Mouse (Mus musculus): ENCODE data around the gene Rad54l2. TPM values are rescaled to one million over a fixed set of nuclear protein-coding genes. Genes with fewer than 3 reads are reported as not detected.

Gene Rad54l2
- polyA plus RNA-seq, 1 experiment from 2014 or later = 1.6 TPM

GRCm38 (mm10) chr9:106783554-106783953 is 5.4 kb downstream of the Rad54l2 start:
- WGBS = 98% methylated on average over 2 of the region's 2 CpGs

GRCm38 (mm10) chr9:106780086-106780485 is 8.9 kb downstream of the Rad54l2 start:
- DNase-seq (ENCODE audit: low spot score) = no peak
- TF ChIP-seq EP300 (optimal IDR thresholded peaks at IDR 0.05) (no peak), CTCF (IDR thresholded peaks at IDR 0.05; ENCODE audit: low read depth) (no peak)
- H3K27ac ChIP-seq (replicated peaks) = no peak overlapping the region
- 80% methylated on average over 3 of the region's 3 CpGs for WGBS
- no peaks in the 10 kb centered on the region for H3K36me3 ChIP-seq (ENCODE audit: control insufficient read depth, insufficient read depth, low read length)
- H3K4me2 ChIP-seq (replicated peaks; ENCODE audit: low read depth) = no peak overlapping the region
- no peaks in the 10 kb centered on the region for H3K27me3 ChIP-seq (ENCODE audit: control insufficient read depth, insufficient read depth, low read length)
- H3K4me1 ChIP-seq (replicated peaks; ENCODE audit: control insufficient read depth, insufficient read depth) = no peaks in the 10 kb centered on the region
- no peak for ATAC-seq (ENCODE audit: low FRiP score, low TSS enrichment)
- no peak overlapping the region for H3K4me3 ChIP-seq (ENCODE audit: low read depth, low read length)
- H3K9me3 ChIP-seq (ENCODE audit: control insufficient read depth, low read length) = no peaks in the 10 kb centered on the region
- H3K9ac ChIP-seq (ENCODE audit: low read length) = no peak overlapping the region

More at GRCm38 (mm10) chr9:106783554-106783953, 5.4 kb downstream of the Rad54l2 start:
- no peak for DNase-seq (ENCODE audit: low spot score)
- Histone ChIP-seq H3K36me3 (ENCODE audit: control insufficient read depth, insufficient read depth, low read length) (no peaks in the 10 kb centered on the region), H3K27me3 (ENCODE audit: control insufficient read depth, insufficient read depth, low read length) (no peaks in the 10 kb centered on the region), H3K4me1 (replicated peaks; ENCODE audit: control insufficient read depth, insufficient read depth) (no peaks in the 10 kb centered on the region), H3K27ac (replicated peaks) (no peak overlapping the region), H3K4me2 (replicated peaks; ENCODE audit: low read depth) (no peak overlapping the region), H3K4me3 (ENCODE audit: low read depth, low read length) (no peak overlapping the region), H3K9me3 (ENCODE audit: control insufficient read depth, low read length) (no peaks in the 10 kb centered on the region), H3K9ac (ENCODE audit: low read length) (no peak overlapping the region)
- TF ChIP-seq EP300 (optimal IDR thresholded peaks at IDR 0.05) = no peak
- no peak for TF ChIP-seq CTCF (IDR thresholded peaks at IDR 0.05; ENCODE audit: low read depth)
- ATAC-seq (ENCODE audit: low FRiP score, low TSS enrichment) = no peak

- no peak overlapping the region for H3K4me3 ChIP-seq (ENCODE audit: low read depth, low read length)
- ATAC-seq (ENCODE audit: low FRiP score, low TSS enrichment) (no peak), DNase-seq (ENCODE audit: low spot score) (no peak)
- no peak overlapping the region for H3K9ac ChIP-seq (ENCODE audit: low read length)
- no peak for TF ChIP-seq CTCF (IDR thresholded peaks at IDR 0.05; ENCODE audit: low read depth)
- TF ChIP-seq EP300 (optimal IDR thresholded peaks at IDR 0.05) = no peak
- H3K27me3 ChIP-seq (ENCODE audit: control insufficient read depth, insufficient read depth, low read length) = no peaks in the 10 kb centered on the region
- no peak overlapping the region for H3K4me2 ChIP-seq (replicated peaks; ENCODE audit: low read depth)
- H3K27ac ChIP-seq (replicated peaks) = no peak overlapping the region
- 76% methylated on average over 4 of the region's 4 CpGs for WGBS
- H3K36me3 ChIP-seq (ENCODE audit: control insufficient read depth, insufficient read depth, low read length) = no peaks in the 10 kb centered on the region
- H3K4me1 ChIP-seq (replicated peaks; ENCODE audit: control insufficient read depth, insufficient read depth) = no peaks in the 10 kb centered on the region
- H3K9me3 ChIP-seq (ENCODE audit: control insufficient read depth, low read length) = no peaks in the 10 kb centered on the region
Observed at GRCm38 (mm10) chr9:106778319-106778718, 10.7 kb downstream of the Rad54l2 start.

GRCm38 (mm10) chr9:106777423-106777822 is 11.6 kb downstream of the Rad54l2 start:
- no peak for TF ChIP-seq CTCF (IDR thresholded peaks at IDR 0.05; ENCODE audit: low read depth)
- TF ChIP-seq EP300 (optimal IDR thresholded peaks at IDR 0.05) = no peak
- Histone ChIP-seq H3K27me3 (ENCODE audit: control insufficient read depth, insufficient read depth, low read length) (no peaks in the 10 kb centered on the region), H3K9me3 (ENCODE audit: control insufficient read depth, low read length) (no peaks in the 10 kb centered on the region), H3K4me2 (replicated peaks; ENCODE audit: low read depth) (no peak overlapping the region), H3K9ac (ENCODE audit: low read length) (no peak overlapping the region), H3K27ac (replicated peaks) (no peak overlapping the region), H3K4me1 (replicated peaks; ENCODE audit: control insufficient read depth, insufficient read depth) (no peaks in the 10 kb centered on the region), H3K4me3 (ENCODE audit: low read depth, low read length) (no peak overlapping the region), H3K36me3 (ENCODE audit: control insufficient read depth, insufficient read depth, low read length) (no peaks in the 10 kb centered on the region)
- 84% methylated on average over 3 of the region's 3 CpGs for WGBS
- ATAC-seq (ENCODE audit: low FRiP score, low TSS enrichment) (no peak), DNase-seq (ENCODE audit: low spot score) (no peak)

GRCm38 (mm10) chr9:106776116-106776515 is 12.9 kb downstream of the Rad54l2 start:
- H3K4me1 ChIP-seq (replicated peaks; ENCODE audit: control insufficient read depth, insufficient read depth) = no peaks in the 10 kb centered on the region
- TF ChIP-seq EP300 (optimal IDR thresholded peaks at IDR 0.05) (no peak), CTCF (IDR thresholded peaks at IDR 0.05; ENCODE audit: low read depth) (no peak)
- no peak overlapping the region for H3K4me2 ChIP-seq (replicated peaks; ENCODE audit: low read depth)
- no peak overlapping the region for H3K27ac ChIP-seq (replicated peaks)
- no peak overlapping the region for H3K4me3 ChIP-seq (ENCODE audit: low read depth, low read length)
- no peaks in the 10 kb centered on the region for H3K36me3 ChIP-seq (ENCODE audit: control insufficient read depth, insufficient read depth, low read length)
- H3K27me3 ChIP-seq (ENCODE audit: control insufficient read depth, insufficient read depth, low read length) = no peaks in the 10 kb centered on the region
- 89% methylated on average over 1 of the region's 1 CpGs for WGBS
- ATAC-seq (ENCODE audit: low FRiP score, low TSS enrichment) (no peak), DNase-seq (ENCODE audit: low spot score) (no peak)
- no peaks in the 10 kb centered on the region for H3K9me3 ChIP-seq (ENCODE audit: control insufficient read depth, low read length)
- no peak overlapping the region for H3K9ac ChIP-seq (ENCODE audit: low read length)

GRCm38 (mm10) chr9:106771770-106772169 is 17.2 kb downstream of the Rad54l2 start:
- no peaks in the 10 kb centered on the region for H3K27me3 ChIP-seq (ENCODE audit: control insufficient read depth, insufficient read depth, low read length)
- no peaks in the 10 kb centered on the region for H3K36me3 ChIP-seq (ENCODE audit: control insufficient read depth, insufficient read depth, low read length)
- ATAC-seq (ENCODE audit: low FRiP score, low TSS enrichment) (no peak), DNase-seq (ENCODE audit: low spot score) (no peak)
- WGBS = 90% methylated on average over 2 of the region's 2 CpGs
- no peaks in the 10 kb centered on the region for H3K4me1 ChIP-seq (replicated peaks; ENCODE audit: control insufficient read depth, insufficient read depth)
- H3K4me2 ChIP-seq (replicated peaks; ENCODE audit: low read depth) = no peak overlapping the region
- no peak overlapping the region for H3K27ac ChIP-seq (replicated peaks)
- no peak overlapping the region for H3K4me3 ChIP-seq (ENCODE audit: low read depth, low read length)
- H3K9me3 ChIP-seq (ENCODE audit: control insufficient read depth, low read length) = no peaks in the 10 kb centered on the region
- TF ChIP-seq CTCF (IDR thresholded peaks at IDR 0.05; ENCODE audit: low read depth) = no peak
- TF ChIP-seq EP300 (optimal IDR thresholded peaks at IDR 0.05) = no peak
- H3K9ac ChIP-seq (ENCODE audit: low read length) = no peak overlapping the region
